Mouse (Mus musculus) urinary bladder, postnatal 36 days (tissue): ENCODE results near the gene Pla2g4e.
"Not testable (repeated sequence)": the region's sequence is repeated elsewhere in the genome, so short reads cannot be mapped to it uniquely, and the experiment has no call there.

ENCODE experiments used
- DNase-seq, 2 experiments: peaks; one replicate each; pipeline ENCODE4 v3.0.0; 2022; ENCODE audit warnings: low spot score in 2 of 2, mixed read lengths in 1 of 2

Pla2g4e gene

GRCm38 (mm10) chr2:120244679-120245420 is at the start of gene Pla2g4e:
Gene Pla2g4e (minus strand): TSS chr2:120245335.
- no peak for DNase-seq

GRCm38 (mm10) chr2:120291471-120292078 is 46.4 kb upstream of the Pla2g4e start:
- DNase-seq, result no peak

DNA sequence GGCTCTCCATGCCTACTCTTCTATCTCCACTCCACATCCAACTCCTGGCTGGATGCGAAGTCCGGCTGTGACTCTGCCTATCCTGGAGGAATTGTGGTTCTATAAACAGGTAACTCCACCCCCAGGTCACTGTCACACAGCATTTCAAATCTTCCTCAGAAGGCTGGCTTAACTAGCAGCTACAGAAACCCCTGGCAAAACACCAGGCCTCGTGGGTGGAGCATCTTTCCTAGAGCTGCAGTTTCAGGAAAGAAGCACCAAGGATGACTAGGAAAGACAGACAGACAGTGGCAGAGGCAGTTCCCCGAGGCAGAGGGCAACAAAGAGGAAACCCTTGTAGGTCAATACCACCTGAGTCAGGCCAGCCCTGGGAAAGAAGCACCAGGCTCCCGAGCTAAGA is 43.9 kb upstream of the Pla2g4e start, which contains the start of gene Pla2g4d:
TSS of gene Pla2g4d (minus strand) at position 203 of the 400 bp plus-strand sequence.
- DNase-seq, result no peak

DNA sequence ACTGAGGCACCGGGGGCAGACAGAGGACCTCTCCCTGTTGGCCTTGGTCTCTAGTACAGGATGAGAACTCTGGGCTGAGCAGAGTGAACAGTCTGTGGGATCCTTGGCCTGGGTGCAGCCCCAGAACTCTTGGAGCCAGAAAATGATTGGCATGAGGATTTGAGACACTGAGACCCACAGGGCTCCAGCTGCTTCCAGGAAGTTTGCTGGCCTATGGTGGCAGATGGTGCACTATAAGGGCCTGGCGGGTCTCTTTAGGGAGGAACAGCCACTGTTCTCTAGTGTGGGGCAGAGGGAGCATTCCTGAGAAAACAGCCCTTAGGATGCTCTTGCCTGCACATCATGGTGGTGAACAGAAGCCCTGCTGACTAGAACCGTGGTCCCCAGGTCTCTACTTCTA is 43.3 kb upstream of the Pla2g4e start:
- DNase-seq, result no peak

DNA sequence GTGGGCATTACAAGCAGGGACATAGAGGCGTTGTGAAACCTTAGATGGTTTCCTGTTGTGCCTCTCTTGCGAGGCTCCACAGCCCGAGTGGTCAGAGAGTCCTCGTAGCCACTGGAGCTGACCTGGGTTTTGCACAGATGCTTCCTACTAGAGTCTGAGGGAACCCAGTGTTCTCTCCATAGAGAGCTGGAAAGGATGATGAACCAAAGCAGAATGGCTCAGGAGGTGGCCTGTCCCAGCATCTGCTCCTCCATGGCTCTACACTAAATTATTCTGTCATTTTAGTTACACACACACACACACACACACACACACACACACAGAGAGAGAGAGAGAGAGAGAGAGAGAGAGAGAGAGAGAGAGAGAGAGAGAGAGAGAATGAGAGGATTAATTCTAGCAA is 40.5 kb upstream of the Pla2g4e start:
- DNase-seq, result no peak

GRCm38 (mm10) chr2:120284705-120285104 is 39.6 kb upstream of the Pla2g4e start:
- no peak for DNase-seq

- DNase-seq, result no peak
Observed at GRCm38 (mm10) chr2:120284094-120284493, 39.0 kb upstream of the Pla2g4e start.

- DNase-seq, result no peak
Observed at GRCm38 (mm10) chr2:120283550-120283949, 38.4 kb upstream of the Pla2g4e start.

- no peak for DNase-seq
Observed at GRCm38 (mm10) chr2:120281221-120281620, 36.1 kb upstream of the Pla2g4e start.

- DNase-seq, result peak; percentile 42 to 51
Observed at GRCm38 (mm10) chr2:120279961-120280360, 34.8 kb upstream of the Pla2g4e start.

DNA sequence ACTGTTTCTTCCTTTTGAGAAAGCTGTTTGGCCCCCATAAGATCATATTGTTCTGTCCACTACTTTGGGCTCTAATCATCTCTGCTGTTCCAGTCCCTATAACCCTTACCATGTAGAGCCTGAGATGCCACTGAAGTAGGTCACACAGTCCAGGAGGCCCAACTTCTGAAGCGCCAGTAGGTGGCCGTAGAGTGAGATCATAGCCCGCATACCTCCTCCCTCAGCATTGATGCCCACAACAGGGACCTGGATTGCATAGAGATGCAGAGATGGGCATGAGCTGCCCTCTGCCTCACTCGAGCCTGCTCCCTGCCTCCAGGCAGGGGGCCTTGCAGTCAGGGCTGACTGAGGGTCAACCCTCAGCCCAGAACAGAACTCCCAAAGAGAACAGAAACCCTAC is 31.8 kb upstream of the Pla2g4e start:
- DNase-seq, result no peak

DNA sequence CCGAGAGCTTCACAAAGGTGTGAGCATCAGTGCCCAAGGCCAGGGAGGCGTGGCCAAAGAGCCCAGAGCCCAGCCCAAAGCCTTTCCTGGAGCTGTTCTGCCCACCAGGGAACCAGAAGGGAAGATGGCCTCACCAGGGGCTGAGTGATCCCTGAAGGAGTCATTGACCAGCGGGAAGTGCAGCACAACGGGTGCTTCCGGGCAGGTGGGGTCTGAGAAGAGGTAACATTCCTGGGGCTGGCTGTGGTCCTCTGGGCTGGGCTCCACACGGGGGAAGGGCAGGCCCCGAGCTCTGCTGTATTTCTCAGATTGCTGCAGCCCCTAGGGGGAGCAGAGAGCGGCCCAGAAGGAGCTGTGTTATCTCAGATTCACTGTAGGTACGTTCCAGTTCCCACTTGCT is 23.5 kb upstream of the Pla2g4e start:
- no peak for DNase-seq

GRCm38 (mm10) chr2:120265523-120265922 is 20.4 kb upstream of the Pla2g4e start:
- DNase-seq, result no peak

GRCm38 (mm10) chr2:120264858-120265257 is 19.7 kb upstream of the Pla2g4e start:
- no peak for DNase-seq

GRCm38 (mm10) chr2:120262876-120263275 is 17.7 kb upstream of the Pla2g4e start:
- no peak for DNase-seq

- no peak for DNase-seq
Observed at GRCm38 (mm10) chr2:120261346-120261745, 16.2 kb upstream of the Pla2g4e start.

DNA sequence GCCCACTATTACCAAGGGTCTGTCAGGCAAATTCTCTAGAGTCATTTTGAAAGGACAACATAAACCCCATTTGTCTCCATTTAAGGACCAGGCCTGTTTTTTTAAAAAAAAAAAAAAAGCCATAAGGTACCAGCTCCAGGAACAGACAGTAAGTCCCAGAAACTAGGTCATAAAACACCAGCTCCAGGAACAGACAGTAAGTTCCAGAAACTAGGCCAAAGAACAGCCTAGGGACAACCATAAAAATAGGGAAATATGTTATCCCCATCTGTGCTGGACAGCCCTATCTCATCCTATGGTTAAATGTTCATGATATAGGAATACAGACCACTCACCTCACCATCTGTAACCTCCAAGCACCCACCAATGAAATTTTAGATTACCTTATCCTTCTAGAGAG is 11.1 kb upstream of the Pla2g4e start:
- DNase-seq, result no peak

- DNase-seq, result no peak
Observed at GRCm38 (mm10) chr2:120252644-120253043, 7.5 kb upstream of the Pla2g4e start.

GRCm38 (mm10) chr2:120245421-120246016 is 384 bp upstream of the Pla2g4e start:
- DNase-seq, result no peak

DNA sequence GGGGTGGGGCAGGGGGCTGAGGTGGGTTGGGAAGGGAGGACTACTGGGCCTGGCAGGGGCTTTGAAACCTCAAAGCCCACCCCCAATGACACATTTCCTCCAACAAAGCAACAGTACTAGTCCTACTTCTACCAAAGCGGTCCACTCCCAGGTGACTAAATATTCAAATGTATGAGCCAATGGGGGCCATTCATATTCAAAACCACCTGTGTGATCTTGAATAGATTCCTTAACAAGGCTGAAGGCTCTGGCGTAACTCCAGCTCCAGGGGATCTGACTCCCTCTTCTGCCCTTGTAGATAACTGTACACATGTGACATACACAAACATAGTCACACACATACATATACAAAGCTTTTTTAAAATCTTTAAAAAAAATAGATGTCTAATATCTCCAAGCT is 1.1 kb downstream of the Pla2g4e start:
- DNase-seq, result no peak

DNA sequence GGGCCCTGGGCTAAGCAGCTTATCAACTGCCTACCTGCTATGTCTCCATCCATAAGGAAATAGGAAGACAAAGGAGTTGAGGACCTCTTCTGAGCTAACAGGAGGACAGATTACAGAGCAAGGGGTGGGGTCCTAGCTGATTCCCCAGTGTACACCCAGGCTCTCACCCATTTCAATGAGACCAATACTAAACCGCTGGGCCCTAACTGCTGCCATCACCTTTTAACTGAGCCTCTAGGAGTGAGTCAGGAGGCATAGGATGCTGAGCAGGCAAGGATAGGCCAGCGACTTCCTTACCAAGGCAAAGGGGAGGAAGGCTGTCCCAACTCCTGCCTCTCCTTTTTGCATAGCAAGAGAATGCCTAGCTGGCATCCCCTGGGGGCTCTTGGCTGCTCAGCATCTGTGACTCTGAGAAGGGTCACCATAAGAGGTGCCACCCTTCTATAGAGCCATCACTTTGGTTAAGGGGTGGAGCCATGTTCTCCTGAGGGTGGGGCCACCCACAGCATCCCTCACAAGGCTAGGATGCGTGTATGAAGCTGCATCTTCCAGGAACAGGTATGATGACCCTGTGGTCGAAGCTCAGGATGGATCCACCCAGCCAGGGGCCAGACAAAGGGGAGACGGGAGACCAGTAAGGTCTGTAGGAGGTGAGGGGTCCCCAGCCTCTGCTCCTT is 2.2 kb downstream of the Pla2g4e start:
- no peak for DNase-seq

DNA sequence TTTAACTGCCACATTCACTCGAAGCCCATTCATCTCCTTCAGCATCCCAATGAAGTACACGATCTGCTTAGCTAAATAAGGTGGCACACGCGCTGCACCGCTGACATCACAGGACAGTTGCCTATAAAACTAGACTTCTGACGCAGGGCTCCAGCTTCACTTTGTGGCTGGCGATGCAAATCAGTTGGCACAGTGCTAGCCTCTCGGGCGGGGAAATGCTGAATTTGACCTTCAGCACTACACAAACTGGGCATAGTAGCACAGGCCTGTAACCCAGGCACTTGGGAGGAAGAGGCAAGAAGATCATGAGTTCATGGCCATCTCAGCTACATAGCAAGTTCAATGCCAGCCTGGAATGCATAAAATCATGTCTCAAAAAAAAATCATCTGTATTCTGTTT is 6.4 kb downstream of the Pla2g4e start:
- not testable (repeated sequence) for DNase-seq
